Mouse (Mus musculus) forebrain, embryonic 14.5 days (tissue): ENCODE measurements around the gene Dexi. TPM values are rescaled to one million over a fixed set of nuclear protein-coding genes. Genes with fewer than 3 reads are reported as not detected.

Experiments
- ATAC-seq: fragments of 200-750 bp; cut with Nextera tagmentation; 2 replicates; pipeline ENCODE4 v1.8.0; 2017; ENCODE audit warnings: mild to moderate bottlenecking, moderate library complexity
- DNase-seq: peaks from one replicate; pipeline ENCODE4 v3.0.0-alpha.2; 2015; ENCODE audit warnings: low spot score
- H3K27ac ChIP-seq: fragments of 300-500 bp; sonication (generic); 2 replicates; pipeline ENCODE4 v1.5.1; 2014; ENCODE audit warnings: low read depth, mild to moderate bottlenecking, control low read depth, low read length, moderate library complexity
- H3K27me3 ChIP-seq: fragments of 300-500 bp; sonication (generic); replicated peaks from 2 replicates; pipeline ENCODE4 v1.6.1; 2014; ENCODE audit warnings: low read length, control low read depth, mixed read lengths; ENCODE audit not compliant: control insufficient read depth, insufficient read depth
- H3K36me3 ChIP-seq: fragments of 300-500 bp; sonication (generic); 2 replicates; pipeline ENCODE4 v1.6.1; 2014; ENCODE audit warnings: low read length, control low read depth; ENCODE audit not compliant: control insufficient read depth, insufficient read depth
- H3K4me1 ChIP-seq: fragments of 300-500 bp; sonication (generic); 2 replicates; pipeline ENCODE4 v1.6.1; 2014; ENCODE audit warnings: antibody characterized with exemption, low read length, control low read depth; ENCODE audit not compliant: control insufficient read depth, insufficient read depth
- H3K4me2 ChIP-seq: fragments of 300-500 bp; sonication (generic); 2 replicates; pipeline ENCODE4 v1.6.1; 2014; ENCODE audit warnings: mild to moderate bottlenecking, control low read depth, low read length
- H3K4me3 ChIP-seq: fragments of 300-500 bp; sonication (generic); 2 replicates; pipeline ENCODE4 v1.5.1; 2014; ENCODE audit warnings: low read depth, low read length, control low read depth
- H3K9ac ChIP-seq: fragments of 300-500 bp; sonication (generic); 2 replicates; pipeline ENCODE4 v1.6.1; 2014; ENCODE audit warnings: mild to moderate bottlenecking, low read length, control low read depth, moderate library complexity
- H3K9me3 ChIP-seq: fragments of 300-500 bp; sonication (generic); replicated peaks from 2 replicates; pipeline ENCODE4 v1.6.1; 2016; ENCODE audit warnings: low read length, control low read depth, mixed read lengths; ENCODE audit not compliant: control insufficient read depth
- WGBS: fragments of 180-500 bp; shearing (Covaris S2); extraction: QIAGEN DNeasy Blood & Tissue Kit; methylation state at CpG from one replicate; pipeline ENCODE4 v1.1.7; 2014; 5-methylcytosine and 5-hydroxymethylcytosine counted together
- polyA plus RNA-seq: library from polyadenylated mRNA; unstranded; fragments of >200 nt; fragmentation: Nextera tagmentation; extraction: Ambion mirVana; gene quantifications from 2 replicates; pipeline ENCODE4 v1.2.1, GENCODE M21; 2014

Gene Dexi
- polyA plus RNA-seq, 1 experiment from 2014 or later = 21.6 TPM

DNA sequence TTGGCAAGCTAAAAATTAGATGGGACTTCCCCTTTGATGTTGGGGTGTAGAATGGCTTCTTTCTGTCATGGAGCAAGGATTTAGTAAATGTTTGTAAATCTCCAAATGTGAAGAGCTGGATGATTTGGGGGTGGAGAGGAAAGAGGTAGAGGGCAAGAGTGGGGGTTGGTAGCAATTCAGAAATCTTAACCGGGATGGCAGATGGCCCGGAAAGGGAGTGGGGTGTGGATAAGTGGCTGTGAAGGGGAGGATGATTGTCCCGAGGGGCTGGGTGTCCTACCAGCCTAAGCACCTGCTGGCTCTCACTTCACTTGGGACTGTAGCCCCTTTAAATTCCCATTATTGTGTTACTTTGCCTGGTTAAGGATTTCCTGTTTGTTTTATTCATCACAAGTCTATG is 4.0 kb upstream of the Dexi start:
- H3K27ac ChIP-seq = no peak overlapping the region
- DNase-seq (no peak), ATAC-seq (no peak)
- 72% methylated on average over 3 of the region's 3 CpGs for WGBS
- no peaks in the 10 kb centered on the region for H3K36me3 ChIP-seq
- peaks cover 14% of the 10 kb centered on the region for H3K4me1 ChIP-seq
- no peaks in the 10 kb centered on the region for H3K27me3 ChIP-seq
- H3K4me2 ChIP-seq = peak overlapping the region; percentile 63; the same call in 1 of the 2 replicates
- H3K9ac ChIP-seq = peak overlapping the region; percentile 17; the same call in 1 of the 2 replicates
- H3K9me3 ChIP-seq = no peaks in the 10 kb centered on the region
- no peak overlapping the region for H3K4me3 ChIP-seq

DNA sequence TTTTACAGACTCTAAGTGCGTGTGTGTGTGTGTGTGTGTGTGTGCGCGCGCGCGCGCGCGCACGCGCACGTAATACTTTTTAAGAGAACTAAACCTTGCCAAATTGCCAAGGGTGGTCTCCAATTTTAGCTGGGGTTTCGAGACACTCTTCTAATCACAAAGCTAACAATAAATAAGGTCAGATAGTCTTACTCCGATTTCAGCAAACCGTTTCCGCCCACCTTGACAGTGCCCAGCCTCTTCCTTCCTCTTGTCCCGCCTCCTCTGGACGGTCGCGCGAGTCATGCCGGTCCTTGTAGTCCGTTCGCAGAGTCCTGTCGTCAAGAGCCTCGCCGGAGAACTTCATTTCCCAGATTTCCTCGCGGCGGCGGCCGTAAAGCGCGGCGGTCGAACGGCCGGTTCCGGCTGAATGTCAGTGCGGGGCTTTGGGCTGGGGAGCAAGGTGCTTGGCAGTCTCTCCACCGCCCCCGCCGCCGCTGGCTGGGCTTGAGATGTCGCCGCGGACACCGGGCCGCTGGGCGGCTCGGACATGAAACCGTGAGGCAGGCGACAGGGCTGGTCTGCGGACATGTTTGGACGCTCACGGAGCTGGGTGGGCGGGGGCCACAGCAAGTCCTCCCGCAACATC is 2.3 kb upstream of the Dexi start, which contains the start of gene Clec16a:
Gene Clec16a, plus strand, starts transcription at position 345 of the 628 bp plus-strand sequence.
- no peaks in the 10 kb centered on the region for H3K36me3 ChIP-seq
- H3K27ac ChIP-seq = no peak within 1 kb of the TSS
- H3K4me2 ChIP-seq = peak within 1 kb of the TSS; percentile 63
- peak; percentile 91 for ATAC-seq
- H3K27me3 ChIP-seq = no peaks in the 10 kb centered on the region
- peak within 1 kb of the TSS; percentile 90 for H3K4me3 ChIP-seq
- WGBS = under 1% methylated on average over 57 of the region's 58 CpGs
- H3K4me1 ChIP-seq = peaks cover 31% of the 10 kb centered on the region
- H3K9ac ChIP-seq = peak within 1 kb of the TSS; percentile 82
- no peaks in the 10 kb centered on the region for H3K9me3 ChIP-seq
- peak; percentile 98 for DNase-seq

DNA sequence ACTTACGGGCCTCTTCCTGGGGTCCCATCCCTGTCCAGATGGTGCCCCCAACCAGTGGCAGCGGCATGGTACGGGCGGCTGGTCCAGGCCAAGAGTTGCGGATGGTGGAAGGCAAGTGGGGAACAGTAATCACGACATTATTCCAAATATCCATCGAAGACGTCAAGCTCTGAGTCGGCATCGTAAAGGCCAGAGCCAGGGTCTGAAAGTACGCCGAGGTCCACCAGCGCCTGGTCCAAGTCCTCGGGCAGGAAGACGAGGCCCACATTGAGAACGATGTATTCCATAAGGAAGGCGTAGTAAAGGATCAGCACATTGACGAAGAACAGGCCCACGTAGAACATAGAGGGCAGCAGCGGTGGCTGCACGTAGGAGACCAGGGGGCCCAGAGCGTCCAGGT is 588 bp downstream of the Dexi start:
- H3K27ac ChIP-seq = peak overlapping the region; percentile 55; the same call in 1 of the 2 replicates
- 3% methylated on average over 22 of the region's 22 CpGs for WGBS

DNA sequence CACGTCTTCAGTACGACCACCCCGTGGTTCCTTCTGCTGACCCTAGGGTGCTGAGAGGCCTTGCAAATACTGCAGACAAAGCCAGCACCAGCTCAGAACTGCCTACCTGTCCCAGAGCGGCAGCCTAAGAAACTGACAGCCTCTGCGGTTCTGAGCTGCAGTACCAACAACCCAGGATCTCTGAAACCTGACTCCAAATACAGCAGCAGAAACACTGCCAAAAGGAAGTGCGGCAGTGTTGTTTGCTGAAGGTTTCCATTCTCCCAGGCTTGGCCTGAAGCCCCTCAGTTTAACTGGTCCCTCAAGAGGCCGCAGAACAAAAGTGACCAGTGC is 1.3 kb downstream of the Dexi start:
- no peaks in the 10 kb centered on the region for H3K9me3 ChIP-seq
- H3K4me3 ChIP-seq = peak overlapping the region; percentile 93
- no peak for ATAC-seq
- peak overlapping the region; percentile 75 for H3K4me2 ChIP-seq
- H3K27ac ChIP-seq = no peak overlapping the region
- peaks cover 33% of the 10 kb centered on the region for H3K4me1 ChIP-seq
- no peaks in the 10 kb centered on the region for H3K36me3 ChIP-seq
- DNase-seq = peak; percentile 27
- H3K27me3 ChIP-seq = no peaks in the 10 kb centered on the region
- WGBS = 32% methylated on average over 7 of the region's 7 CpGs
- H3K9ac ChIP-seq = peak overlapping the region; percentile 92

More for the DNA sequence above, 588 bp downstream of the Dexi start:
- Histone ChIP-seq H3K4me2 (peak overlapping the region; percentile 75), H3K9ac (peak overlapping the region; percentile 92), H3K4me3 (peak overlapping the region; percentile 93), H3K4me1 (peaks cover 39% of the 10 kb centered on the region), H3K9me3 (no peaks in the 10 kb centered on the region), H3K36me3 (no peaks in the 10 kb centered on the region), H3K27me3 (no peaks in the 10 kb centered on the region)
- DNase-seq (peak; percentile 16), ATAC-seq (no peak; the same call in 1 of the 2 replicates)

DNA sequence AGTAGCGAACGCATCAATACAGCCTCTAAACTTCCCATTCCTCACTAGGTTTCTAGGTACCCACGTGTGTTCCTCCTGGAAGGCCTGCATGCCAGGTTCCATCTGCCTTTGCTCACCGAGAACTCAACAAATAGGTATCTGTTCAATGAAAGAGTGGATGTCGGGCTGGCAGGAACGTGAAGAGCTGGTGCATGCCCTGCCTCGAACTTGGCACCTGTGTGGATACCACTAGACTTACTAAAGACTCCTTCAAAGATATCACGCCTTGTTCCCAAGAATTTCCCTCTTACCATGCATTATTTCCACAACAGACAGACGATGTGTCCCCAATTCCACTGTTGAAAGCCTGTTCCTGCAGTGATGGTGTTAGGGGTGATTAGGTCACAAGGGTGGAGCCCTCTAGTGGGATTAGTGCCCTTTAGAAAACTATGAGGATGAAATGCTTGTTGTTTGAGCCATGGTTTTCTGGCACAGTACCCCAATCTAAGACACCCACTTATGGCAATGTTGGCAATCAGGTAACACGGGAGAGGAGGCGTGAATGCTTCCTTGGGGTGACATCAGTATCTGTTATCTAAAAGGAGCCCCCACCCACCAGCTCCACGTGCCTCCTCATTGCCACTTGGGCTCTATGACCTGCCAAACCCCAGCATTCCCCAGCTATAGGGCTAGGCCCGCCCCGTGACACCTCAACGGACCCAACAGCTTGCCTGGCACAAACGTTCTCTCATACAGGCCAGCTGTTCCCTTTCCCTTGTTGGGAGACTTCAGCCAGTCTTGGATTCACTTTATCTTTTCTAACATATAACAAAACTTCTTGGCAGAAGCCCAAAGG is 1.9 kb downstream of the Dexi start:
- Histone ChIP-seq H3K9me3 (no peaks in the 10 kb centered on the region), H3K4me1 (peaks cover 28% of the 10 kb centered on the region), H3K27me3 (no peaks in the 10 kb centered on the region), H3K4me3 (peak overlapping the region; percentile 93), H3K27ac (no peak overlapping the region), H3K4me2 (peak overlapping the region; percentile 75), H3K9ac (peak overlapping the region; percentile 92), H3K36me3 (peaks cover 4% of the 10 kb centered on the region; the same call in 1 of the 2 replicates)
- WGBS = 70% methylated on average over 16 of the region's 16 CpGs
- ATAC-seq = no peak
- DNase-seq = peak; percentile 41

DNA sequence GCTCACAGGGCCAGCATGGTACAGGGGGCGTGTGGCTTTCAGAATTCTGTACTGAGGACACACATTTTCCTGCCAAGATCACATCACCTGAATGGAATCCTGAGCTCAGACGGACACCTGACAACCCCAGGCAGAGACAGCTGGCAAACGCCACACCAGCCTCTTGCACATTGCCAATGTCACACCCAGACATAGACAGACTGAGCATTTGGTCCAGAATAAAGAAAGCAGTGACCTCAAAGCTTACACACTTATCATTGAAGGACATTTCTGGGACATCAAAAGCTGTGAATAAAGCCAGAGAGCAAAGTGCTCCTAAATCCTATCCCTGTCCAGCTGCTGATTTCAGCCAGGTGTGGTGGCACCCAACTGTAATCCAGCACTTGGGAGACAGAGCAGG is 5.9 kb downstream of the Dexi start:
- no peak overlapping the region for H3K4me2 ChIP-seq

DNA sequence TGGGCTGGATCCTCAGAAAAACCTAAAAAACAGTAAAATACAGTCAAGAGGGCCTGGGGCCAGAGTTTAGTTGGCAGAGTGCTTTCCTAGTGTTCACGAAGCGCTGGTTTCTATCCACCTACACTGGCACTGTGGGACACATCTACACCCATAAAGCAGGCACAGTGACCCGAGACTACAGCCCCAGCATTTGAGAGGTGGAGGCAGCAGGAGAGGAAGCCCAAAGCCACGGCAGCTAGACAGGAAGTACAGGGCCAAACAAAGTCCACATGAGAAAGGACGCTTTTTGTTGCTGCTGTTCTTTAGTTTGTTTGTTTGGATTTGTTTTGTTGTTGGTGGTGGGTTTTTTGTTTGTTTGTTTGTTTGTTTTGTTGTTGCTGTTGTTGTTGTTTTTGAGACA is 6.5 kb downstream of the Dexi start:
- Histone ChIP-seq H3K36me3 (peaks cover 17% of the 10 kb centered on the region; the same call in 1 of the 2 replicates), H3K9ac (no peak overlapping the region), H3K4me2 (no peak overlapping the region), H3K9me3 (no peaks in the 10 kb centered on the region), H3K27ac (no peak overlapping the region), H3K4me1 (peaks cover 20% of the 10 kb centered on the region), H3K4me3 (no peak overlapping the region), H3K27me3 (no peaks in the 10 kb centered on the region)
- DNase-seq (no peak), ATAC-seq (no peak)
- 86% methylated on average over 5 of the region's 5 CpGs for WGBS

More for the DNA sequence above, 5.9 kb downstream of the Dexi start:
- no peak for ATAC-seq
- H3K9ac ChIP-seq = no peak overlapping the region
- H3K27ac ChIP-seq = no peak overlapping the region
- peaks cover 10% of the 10 kb centered on the region; the same call in 1 of the 2 replicates for H3K36me3 ChIP-seq
- DNase-seq = no peak
- H3K4me3 ChIP-seq = no peak overlapping the region
- no peaks in the 10 kb centered on the region for H3K27me3 ChIP-seq
- H3K9me3 ChIP-seq = no peaks in the 10 kb centered on the region
- WGBS = 82% methylated on average over 3 of the region's 3 CpGs
- H3K4me1 ChIP-seq = peaks cover 25% of the 10 kb centered on the region

DNA sequence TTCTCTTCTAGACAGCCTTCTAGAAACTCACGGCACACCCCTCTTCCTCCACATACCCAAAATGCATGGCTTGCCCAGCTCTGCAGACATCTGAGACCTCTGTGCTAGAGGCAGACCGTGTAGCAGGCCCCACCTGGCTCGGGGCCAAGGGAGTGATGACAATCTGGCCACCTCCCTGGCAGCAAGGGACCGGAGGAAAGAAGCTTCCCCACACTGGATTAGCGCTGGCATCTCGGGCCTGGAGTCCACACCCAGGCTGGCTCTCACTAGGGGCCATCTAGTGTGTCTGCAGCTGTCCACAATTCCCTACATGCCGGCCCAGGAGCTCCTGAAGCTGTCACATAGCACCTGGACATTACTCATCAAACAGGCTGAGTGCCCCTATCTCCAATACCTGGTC is 8.3 kb downstream of the Dexi start:
- no peak overlapping the region for H3K4me3 ChIP-seq
- H3K4me2 ChIP-seq = no peak overlapping the region
- H3K9ac ChIP-seq = no peak overlapping the region
- 58% methylated on average over 7 of the region's 7 CpGs for WGBS
- H3K27ac ChIP-seq = no peak overlapping the region
- H3K4me1 ChIP-seq = peaks cover 4% of the 10 kb centered on the region; the same call in 1 of the 2 replicates
- peak; percentile 39 for DNase-seq
- no peak for ATAC-seq
- H3K27me3 ChIP-seq = no peaks in the 10 kb centered on the region
- no peaks in the 10 kb centered on the region for H3K9me3 ChIP-seq
- peaks cover 22% of the 10 kb centered on the region for H3K36me3 ChIP-seq

DNA sequence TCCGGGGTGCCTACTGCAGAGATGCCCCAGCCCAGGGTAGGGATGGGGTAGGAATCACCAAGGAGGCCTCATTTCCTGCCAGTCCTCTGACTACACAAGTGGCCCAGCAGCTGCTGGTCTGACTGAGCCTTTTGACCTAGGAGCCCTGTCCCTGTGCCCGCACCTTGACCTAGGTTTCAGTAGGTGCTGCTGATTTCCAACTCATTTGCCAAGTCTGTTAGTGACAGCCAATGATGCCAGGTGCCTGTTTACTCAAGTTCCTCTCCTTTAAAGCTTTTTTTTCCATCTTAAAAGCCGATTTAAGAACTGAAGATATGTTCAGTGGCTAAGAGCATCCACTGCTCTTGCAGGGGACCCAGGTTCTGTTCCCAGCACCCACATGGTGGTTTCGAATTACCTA is 9.1 kb downstream of the Dexi start:
- Histone ChIP-seq H3K4me2 (no peak overlapping the region), H3K9ac (no peak overlapping the region), H3K4me3 (no peak overlapping the region), H3K27ac (no peak overlapping the region), H3K27me3 (no peaks in the 10 kb centered on the region), H3K36me3 (peaks cover 22% of the 10 kb centered on the region), H3K4me1 (no peaks in the 10 kb centered on the region), H3K9me3 (no peaks in the 10 kb centered on the region)
- ATAC-seq = no peak
- DNase-seq = no peak
- WGBS = 93% methylated on average over 4 of the region's 4 CpGs
